ENCODE assay signal across 8 mouse cellular contexts in the genomic region with DNA sequence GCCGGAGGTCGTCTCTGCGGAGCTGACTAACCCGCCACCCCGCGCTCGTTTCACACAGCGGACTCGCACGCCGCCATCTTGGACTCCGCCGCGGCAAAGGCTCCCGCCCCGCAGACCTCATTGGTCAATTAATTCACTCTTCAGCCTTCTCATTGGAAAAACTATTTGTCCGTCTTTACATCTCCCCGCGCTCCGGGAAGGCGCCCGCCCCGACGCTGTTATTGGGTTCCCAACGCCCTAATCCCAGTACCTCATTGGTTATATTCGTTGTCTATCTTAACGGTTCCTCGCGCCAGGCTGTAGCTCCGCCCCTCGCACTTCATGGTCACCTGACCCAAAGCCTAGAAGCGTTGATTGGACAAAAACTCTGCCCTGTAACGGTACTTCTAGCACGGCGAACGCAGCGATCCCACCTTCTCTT. TPM values are rescaled to one million over a fixed set of nuclear protein-coding genes. Genes with fewer than 3 reads are reported as not detected.
DNase-seq lines count a peak whose midpoint lies in the region; ATAC-seq and TF ChIP-seq lines count a peak whose summit lies in the region.

No protein-coding gene starts in this region.

- peak; percentile 87 for TF ChIP-seq POLR2A in cortical plate, adult 2 months (IDR thresholded peaks at IDR 0.05; ENCODE audit: extremely low read depth, insufficient read depth, low read length)

- H3K27ac ChIP-seq in cortical plate, adult 2 months (ENCODE audit: insufficient read depth, low read length), result peak overlapping the region; percentile 65
- peak overlapping the region; percentile 97 for H3K27ac ChIP-seq in gastrocnemius, adult 2 months
- peak overlapping the region; percentile 94 for H3K27ac ChIP-seq in hindbrain, embryonic 16.5 days (ENCODE audit: low read depth, low read length)
- peak overlapping the region; percentile 94 for H3K27ac ChIP-seq in left cerebral cortex, adult 2 months
- H3K27ac ChIP-seq in macrophage, result peak overlapping the region; percentile 91

- DNase-seq in gastrocnemius, adult 2 months, result peak; percentile 96
- DNase-seq in left cerebral cortex, adult 2 months (ENCODE audit: extremely low spot score in 1 of 2, low spot score in 2 of 2), result peak; percentile 91 to 96
- DNase-seq in right cerebral cortex, adult 18-20 months, result peak; percentile 98
- DNase-seq in urinary bladder, postnatal 14 days (ENCODE audit: low spot score), result peak; percentile 95

- H3K4me3 ChIP-seq in cortical plate, adult 2 months (ENCODE audit: insufficient read depth, low read length), result peak overlapping the region; percentile 50
- peak overlapping the region; percentile 89 for H3K4me3 ChIP-seq in gastrocnemius, adult 2 months
- H3K4me3 ChIP-seq in hindbrain, embryonic 16.5 days (ENCODE audit: low read length), result peak overlapping the region; percentile 83
- peak overlapping the region; percentile 90 for H3K4me3 ChIP-seq in left cerebral cortex, adult 2 months
- H3K4me3 ChIP-seq in macrophage (ENCODE audit: inconsistent target), result peak overlapping the region; percentile 50

- H3K9me3 ChIP-seq in hindbrain, embryonic 16.5 days (ENCODE audit: control insufficient read depth, low read length), result no peaks in the 10 kb centered on the region

- TF ChIP-seq CTCF in cortical plate, adult 2 months (IDR thresholded peaks at IDR 0.05; ENCODE audit: extremely low read depth, insufficient read depth, low read length), result no peak
- TF ChIP-seq CTCF in gastrocnemius, adult 2 months (IDR thresholded peaks at IDR 0.05), result no peak
- TF ChIP-seq CTCF in left cerebral cortex, adult 2 months (IDR thresholded peaks at IDR 0.05), result no peak

- peak overlapping the region; percentile 79 for H3K9ac ChIP-seq in hindbrain, embryonic 16.5 days (ENCODE audit: low read depth, low read length)

- 0 out of 2 replicates have a peak, but pooled peaks cover 2% of the 10 kb centered on the region for H3K36me3 ChIP-seq in hindbrain, embryonic 16.5 days (ENCODE audit: control insufficient read depth, insufficient read depth, low read length)
- H3K36me3 ChIP-seq in macrophage (ENCODE audit: inconsistent target), result 0 out of 2 replicates have a peak, but pooled peaks cover 7% of the 10 kb centered on the region

- H3K79me2 ChIP-seq in macrophage (ENCODE audit: inconsistent target), result peaks cover 48% of the 10 kb centered on the region

- peaks cover 5% of the 10 kb centered on the region for H3K4me1 ChIP-seq in cortical plate, adult 2 months (ENCODE audit: control insufficient read depth, insufficient read depth, low read length)
- H3K4me1 ChIP-seq in hindbrain, embryonic 16.5 days (ENCODE audit: control insufficient read depth, insufficient read depth, low read depth, low read length), result peaks cover 24% of the 10 kb centered on the region

- intact Hi-C loops in gastrocnemius, adult 2 months (cut with DNase I), result loop anchor here (5.0 kb wide), 1 partner anchor 56 kb away; a partner anchor contains a TSS
- intact Hi-C loops in left cerebral cortex, adult 2 months (cut with DNase I), result loop anchor here (2.0 to 5.0 kb wide), 3 partner anchors 54 to 126 kb away; a partner anchor contains a TSS

- peak overlapping the region; percentile 6; the same call in 1 of the 2 replicates for H3K4me2 ChIP-seq in hindbrain, embryonic 16.5 days (ENCODE audit: low read length)

- ATAC-seq in activated CD4-positive, CD25-positive, alpha-beta regulatory T cell, adult 4 months, result peak; percentile 87
- peak; percentile 97 for ATAC-seq in hindbrain, embryonic 16.5 days

- WGBS in hindbrain, embryonic 16.5 days, result under 1% methylated on average over 37 of the region's 37 CpGs
- WGBS in macrophage (ENCODE audit: missing documents), result 0% methylated on average over 34 of the region's 37 CpGs

- no peaks in the 10 kb centered on the region for H3K27me3 ChIP-seq in hindbrain, embryonic 16.5 days (replicated peaks; ENCODE audit: control insufficient read depth, insufficient read depth, low read length)

RNA-seq across cellular contexts. Expression of a gene that starts 0.5 kb away (rescaled TPM):
- 10 to 100 TPM; 13.2 to 19.5 TPM for polyA plus RNA-seq in activated CD4-positive, CD25-positive, alpha-beta regulatory T cell, adult 4 months (2017; shearing (Covaris generic))
- polyA plus RNA-seq in cortical plate, adult 2 months (2012; rRNA removed), result 6.4 and 6.9 TPM in 2 replicates
- total RNA-seq in gastrocnemius, adult 2 months (2021), result 10 to 100 TPM; 22.3 TPM
- polyA plus RNA-seq in hindbrain, embryonic 16.5 days (2015; fragmentation: Nextera tagmentation; extraction: Ambion mirVana), result 5.3 and 6.5 TPM in 2 replicates
- total RNA-seq in left cerebral cortex, adult 2 months (2021), result 10 to 100 TPM; 27.1 to 28.1 TPM
- 100 to 1,000 TPM in 1 of 26 experiments, 10 to 100 TPM in 25; 36.1 to 109 (median 57.6) TPM for total RNA-seq in macrophage (2018; cell fraction: chromatin; rRNA removed)
- total RNA-seq in macrophage (2018; cell fraction: cytosol; rRNA removed), result 10 to 100 TPM; 25.0 to 38.5 (median 28.1) TPM
- total RNA-seq in macrophage (2018; cell fraction: nucleus; rRNA removed), result 10 to 100 TPM; 44.6 to 93.8 (median 65.2) TPM
- 5.4 to 9.7 TPM (median 8.7 TPM) in 3 replicates for polyA plus RNA-seq in macrophage (2018)

RNA-seq across cellular contexts. Expression of a gene that starts 41.9 kb away (rescaled TPM):
- polyA plus RNA-seq in activated CD4-positive, CD25-positive, alpha-beta regulatory T cell, adult 4 months (2017; shearing (Covaris generic)), result 1 to 10 TPM in 1 of 2 experiments, under 1 TPM in 1; 0.57 to 2.6 TPM
- polyA plus RNA-seq in cortical plate, adult 2 months (2012; rRNA removed), result 2.5 and 2.8 TPM in 2 replicates
- under 1 TPM in 1 of 2 experiments, not detected in 1; 0.17 TPM for total RNA-seq in gastrocnemius, adult 2 months (2021)
- polyA plus RNA-seq in hindbrain, embryonic 16.5 days (2015; fragmentation: Nextera tagmentation; extraction: Ambion mirVana), result 3.0 and 3.1 TPM in 2 replicates
- 1 to 10 TPM in 1 of 2 experiments, under 1 TPM in 1; 0.98 to 1.5 TPM for total RNA-seq in left cerebral cortex, adult 2 months (2021)
- under 1 TPM in 4 of 26 experiments, not detected in 22; 0.33 to 0.82 (median 0.36) TPM for total RNA-seq in macrophage (2018; cell fraction: chromatin; rRNA removed)
- total RNA-seq in macrophage (2018; cell fraction: cytosol; rRNA removed), result not detected
- under 1 TPM in 1 of 26 experiments, not detected in 25; 0.28 TPM for total RNA-seq in macrophage (2018; cell fraction: nucleus; rRNA removed)
- polyA plus RNA-seq in macrophage (2018), result not detected in 3 replicates

RNA-seq across cellular contexts. Expression of a gene that starts 54.3 kb away (rescaled TPM):
- 100 to 1,000 TPM; 223 to 224 TPM for polyA plus RNA-seq in activated CD4-positive, CD25-positive, alpha-beta regulatory T cell, adult 4 months (2017; shearing (Covaris generic))
- 115 and 123 TPM in 2 replicates for polyA plus RNA-seq in cortical plate, adult 2 months (2012; rRNA removed)
- total RNA-seq in gastrocnemius, adult 2 months (2021), result 10 to 100 TPM; 57.8 to 64.8 TPM
- polyA plus RNA-seq in hindbrain, embryonic 16.5 days (2015; fragmentation: Nextera tagmentation; extraction: Ambion mirVana), result 180 and 182 TPM in 2 replicates
- total RNA-seq in left cerebral cortex, adult 2 months (2021), result 10 to 100 TPM; 69.5 to 69.7 TPM
- total RNA-seq in macrophage (2018; cell fraction: chromatin; rRNA removed), result 10 to 100 TPM in 17 of 26 experiments, 1 to 10 TPM in 9; 4.4 to 28.3 (median 13.1) TPM
- total RNA-seq in macrophage (2018; cell fraction: cytosol; rRNA removed), result 100 to 1,000 TPM; 131 to 215 (median 169) TPM
- total RNA-seq in macrophage (2018; cell fraction: nucleus; rRNA removed), result 10 to 100 TPM; 14.6 to 65.3 (median 39.0) TPM
- polyA plus RNA-seq in macrophage (2018), result 134 to 197 TPM (median 162 TPM) in 3 replicates

Comparison
In these comparisons a context has a peak if more than half of its experiments do, and no peak if none do; other contexts are left out.
1. Peak in every context shown above with its lines: DNase-seq, ATAC-seq, H3K4me3 ChIP-seq and H3K27ac ChIP-seq.